Mouse (Mus musculus) gastrocnemius, adult 2 months (tissue): ENCODE measurements around the gene Robo1. TPM values are rescaled to one million over a fixed set of nuclear protein-coding genes. Genes with fewer than 3 reads are reported as not detected.

ENCODE experiments used
- DNase-seq: peaks from one replicate; pipeline ENCODE4 v3.0.0; 2022
- H3K27ac ChIP-seq: fragments of 200-600 bp; 2 replicates; pipeline ENCODE4 v1.8.1; 2022; ENCODE audit warnings: mild to moderate bottlenecking
- H3K4me3 ChIP-seq: fragments of 200-600 bp; 2 replicates; pipeline ENCODE4 v1.8.1; 2022; ENCODE audit warnings: mild to moderate bottlenecking, moderate library complexity
- CTCF ChIP-seq: fragments of 200-600 bp; IDR thresholded peaks from 2 replicates; pipeline ENCODE4 v1.8.1; 2022; ENCODE audit warnings: antibody characterized with exemption, mild to moderate bottlenecking, moderate library complexity
- intact Hi-C: fragments of 180-260 bp; cut with DNase I; formaldehyde crosslinking; loops from one replicate; pipeline ENCODE4 v1.15.1; 2025
- total RNA-seq, 2 experiments: library from RNA; stranded (reverse); gene quantifications; 2 replicates each; pipeline ENCODE4 v1.2.3; 2021

The Robo1 gene
- total RNA-seq, 2 experiments from 2014 or later, result 0.84 to 1.6 TPM

GRCm38 (mm10) chr16:72866011-72866410 lies 557.9 kb downstream of the Robo1 start:
- DNase-seq, result no peak
- intact Hi-C loops, result no loop called here
- no peak overlapping the region for H3K27ac ChIP-seq
- H3K4me3 ChIP-seq, result no peak overlapping the region
- no peak for TF ChIP-seq CTCF

GRCm38 (mm10) chr16:72874934-72875732 lies 567.0 kb downstream of the Robo1 start:
- Histone ChIP-seq H3K27ac (no peak overlapping the region), H3K4me3 (no peak overlapping the region)
- no peak for DNase-seq
- intact Hi-C loops, result no loop called here
- TF ChIP-seq CTCF, result no peak

GRCm38 (mm10) chr16:72888108-72888507 lies 580.0 kb downstream of the Robo1 start:
- intact Hi-C loops, result no loop called here
- H3K4me3 ChIP-seq, result no peak overlapping the region
- no peak overlapping the region for H3K27ac ChIP-seq
- TF ChIP-seq CTCF, result no peak
- no peak for DNase-seq

GRCm38 (mm10) chr16:72889401-72889800 lies 581.3 kb downstream of the Robo1 start:
- intact Hi-C loops, result no loop called here
- Histone ChIP-seq H3K27ac (no peak overlapping the region), H3K4me3 (no peak overlapping the region)
- DNase-seq, result no peak
- no peak for TF ChIP-seq CTCF

- intact Hi-C loops, result no loop called here
- TF ChIP-seq CTCF, result no peak
- no peak for DNase-seq
- Histone ChIP-seq H3K4me3 (peak overlapping the region; percentile 46), H3K27ac (no peak overlapping the region)
Observed at GRCm38 (mm10) chr16:72897125-72897524, 589.0 kb downstream of the Robo1 start.

- H3K4me3 ChIP-seq, result no peak overlapping the region
- no peak for DNase-seq
- H3K27ac ChIP-seq, result no peak overlapping the region
- TF ChIP-seq CTCF, result no peak
- intact Hi-C loops, result no loop called here
Observed at GRCm38 (mm10) chr16:72908895-72909294, 600.8 kb downstream of the Robo1 start.

GRCm38 (mm10) chr16:72913134-72913533 lies 605.0 kb downstream of the Robo1 start:
- intact Hi-C loops, result no loop called here
- DNase-seq, result no peak
- H3K4me3 ChIP-seq, result no peak overlapping the region
- H3K27ac ChIP-seq, result no peak overlapping the region
- TF ChIP-seq CTCF, result no peak

GRCm38 (mm10) chr16:72914068-72914630 lies 606.0 kb downstream of the Robo1 start:
- no peak overlapping the region for H3K27ac ChIP-seq
- intact Hi-C loops, result no loop called here

GRCm38 (mm10) chr16:72920013-72920412 lies 611.9 kb downstream of the Robo1 start:
- H3K27ac ChIP-seq, result no peak overlapping the region
- intact Hi-C loops, result no loop called here
- TF ChIP-seq CTCF, result no peak
- no peak for DNase-seq
- no peak overlapping the region for H3K4me3 ChIP-seq

More at GRCm38 (mm10) chr16:72914068-72914630, 606.0 kb downstream of the Robo1 start:
- no peak for TF ChIP-seq CTCF
- H3K4me3 ChIP-seq, result no peak overlapping the region
- no peak for DNase-seq

- Histone ChIP-seq H3K4me3 (peak overlapping the region; percentile 57), H3K27ac (peak overlapping the region; percentile 66)
- DNase-seq, result peak; percentile 86
- no peak for TF ChIP-seq CTCF
- intact Hi-C loops, result no loop called here
Observed at GRCm38 (mm10) chr16:72924423-72925224, 616.5 kb downstream of the Robo1 start.

GRCm38 (mm10) chr16:72928525-72929122 lies 620.5 kb downstream of the Robo1 start:
- intact Hi-C loops, result no loop called here
- no peak for DNase-seq

GRCm38 (mm10) chr16:72930871-72931270 lies 622.8 kb downstream of the Robo1 start:
- H3K4me3 ChIP-seq, result no peak overlapping the region
- H3K27ac ChIP-seq, result no peak overlapping the region
- no peak for TF ChIP-seq CTCF
- intact Hi-C loops, result no loop called here
- no peak for DNase-seq

More at GRCm38 (mm10) chr16:72928525-72929122, 620.5 kb downstream of the Robo1 start:
- no peak overlapping the region for H3K4me3 ChIP-seq
- no peak overlapping the region for H3K27ac ChIP-seq
- no peak for TF ChIP-seq CTCF
